Mouse (Mus musculus): ENCODE measurements around the gene Isx. TPM values are rescaled to one million over a fixed set of nuclear protein-coding genes. Genes with fewer than 3 reads are reported as not detected.

Gene Isx
- polyA plus RNA-seq (2015; fragmentation: Nextera tagmentation; extraction: Ambion mirVana), result not detected in 2 replicates

DNA sequence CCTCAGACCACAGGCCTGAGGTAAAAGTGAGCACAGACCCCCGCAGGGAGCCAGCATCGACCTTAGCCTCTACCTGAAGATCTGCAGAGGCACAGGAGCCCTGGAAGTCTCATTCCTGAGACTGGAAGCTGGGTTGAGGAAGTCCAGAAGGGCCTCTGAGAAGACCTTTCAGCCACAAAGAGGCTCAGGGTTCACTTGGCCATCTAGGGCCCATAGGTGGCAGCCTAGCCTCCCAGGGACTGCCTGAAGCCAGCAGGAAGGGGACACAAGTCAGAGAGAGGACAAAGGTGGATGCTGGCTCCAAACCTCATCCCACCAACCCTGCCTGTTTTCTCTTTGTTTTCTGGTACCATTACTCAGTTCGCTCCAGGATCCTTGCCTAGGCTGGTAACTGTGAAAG lies at the start of gene Isx:
Gene Isx, plus strand, starts transcription at position 234 of the 400 bp plus-strand sequence.

Other genes starting within 250 kb of the Isx start
- gene Hmgxb4, start 120.2 kb downstream of the Isx start, polyA plus RNA-seq (2015; fragmentation: Nextera tagmentation; extraction: Ambion mirVana), result 30.4 and 30.5 TPM in 2 replicates
- gene Tom1, start 160.5 kb downstream of the Isx start, polyA plus RNA-seq (2015; fragmentation: Nextera tagmentation; extraction: Ambion mirVana), result 50.8 and 50.9 TPM in 2 replicates
- 16.8 and 50.4 TPM in 2 replicates for gene Hmox1, start 220.4 kb downstream of the Isx start, polyA plus RNA-seq (2015; fragmentation: Nextera tagmentation; extraction: Ambion mirVana)
- 15.8 and 18.2 TPM in 2 replicates for gene Mcm5, start 236.4 kb downstream of the Isx start, polyA plus RNA-seq (2015; fragmentation: Nextera tagmentation; extraction: Ambion mirVana)

Data from neural tube, postnatal 0 days (tissue).